Mouse (Mus musculus): ENCODE measurements around the gene Rgs7bp.
"Not testable (repeated sequence)": the region's sequence is repeated elsewhere in the genome, so short reads cannot be mapped to it uniquely, and the experiment has no call there.

The Rgs7bp gene

DNA sequence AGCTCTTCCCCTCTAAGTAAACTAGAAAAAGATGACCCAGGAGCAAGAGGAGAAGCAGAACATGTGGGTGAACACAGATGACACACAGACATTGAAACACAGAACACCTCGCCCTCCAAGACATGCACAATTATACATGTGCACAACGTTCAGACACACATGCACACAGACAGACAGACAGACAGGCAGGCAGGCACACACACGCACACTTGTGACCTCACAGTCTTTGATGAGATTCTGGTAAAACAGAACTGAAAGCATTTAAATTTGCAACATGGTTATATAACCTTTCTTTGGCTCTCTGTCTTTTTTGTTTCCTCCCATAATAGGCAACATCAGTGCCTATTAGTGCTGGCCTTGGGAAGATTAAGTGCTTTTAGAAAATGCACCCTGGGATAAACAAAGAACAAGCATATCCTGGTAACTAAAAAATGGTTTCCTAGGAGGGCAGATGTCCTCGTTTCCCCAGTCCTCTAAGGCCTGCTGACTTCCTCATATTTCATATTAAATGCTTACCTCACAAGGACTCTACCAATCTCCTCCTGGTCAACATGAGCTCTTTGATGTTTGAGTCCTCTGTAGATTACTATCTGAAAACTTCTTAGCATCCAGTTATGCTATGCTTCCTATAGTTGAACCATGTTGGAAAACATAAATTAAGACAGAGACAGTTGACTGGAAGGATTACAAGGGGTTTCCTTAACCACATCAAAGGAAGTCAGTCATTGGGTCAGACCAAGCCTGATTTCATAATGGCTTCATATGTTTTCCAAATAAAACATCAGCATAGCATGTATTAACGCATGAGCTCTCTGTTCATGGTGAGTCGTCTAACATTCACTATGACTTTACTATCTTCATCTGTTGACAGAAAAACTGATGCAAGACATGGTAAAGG lies 122.8 kb downstream of the Rgs7bp start:
- DNase-seq: no peak

DNA sequence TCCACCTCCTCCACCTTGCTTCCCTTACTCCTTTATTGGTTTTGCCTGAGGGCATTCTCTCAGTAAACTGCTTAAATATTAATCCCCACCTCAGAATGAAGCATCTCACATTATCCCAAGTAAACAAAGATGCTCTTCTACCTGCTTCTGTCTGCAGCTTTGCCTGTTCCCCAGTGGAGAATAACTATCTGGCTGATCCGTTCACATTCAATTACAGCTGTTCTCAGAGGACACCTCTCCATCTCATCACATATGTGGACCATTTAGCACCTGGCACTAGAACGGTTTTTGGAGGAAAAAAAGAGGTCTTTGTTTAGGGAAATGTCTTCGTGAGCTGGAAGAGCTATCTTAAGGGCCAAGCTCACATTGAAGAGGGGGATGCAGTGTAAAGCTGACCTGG lies 123.9 kb downstream of the Rgs7bp start:
- DNase-seq: no peak

DNA sequence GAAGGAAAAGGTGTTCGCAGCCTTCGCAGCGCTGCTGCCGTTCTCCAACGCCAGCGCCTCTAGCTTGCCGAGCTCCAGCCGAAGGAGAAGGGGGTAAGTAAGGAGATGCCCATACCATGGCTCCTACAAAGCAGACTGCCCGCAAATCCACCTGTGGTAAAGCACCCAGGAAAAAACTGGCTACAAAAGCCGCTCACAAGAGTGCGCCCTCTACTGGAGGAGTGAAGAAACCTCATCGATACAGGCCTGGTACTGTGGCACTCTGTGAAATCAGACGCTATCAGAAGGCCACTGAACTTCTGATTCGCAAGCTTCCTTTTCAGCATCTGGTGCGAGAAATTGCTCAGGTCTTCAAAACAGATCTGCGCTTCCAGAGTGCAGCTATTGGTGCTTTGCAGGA lies 136.1 kb downstream of the Rgs7bp start:
- no peak for DNase-seq

DNA sequence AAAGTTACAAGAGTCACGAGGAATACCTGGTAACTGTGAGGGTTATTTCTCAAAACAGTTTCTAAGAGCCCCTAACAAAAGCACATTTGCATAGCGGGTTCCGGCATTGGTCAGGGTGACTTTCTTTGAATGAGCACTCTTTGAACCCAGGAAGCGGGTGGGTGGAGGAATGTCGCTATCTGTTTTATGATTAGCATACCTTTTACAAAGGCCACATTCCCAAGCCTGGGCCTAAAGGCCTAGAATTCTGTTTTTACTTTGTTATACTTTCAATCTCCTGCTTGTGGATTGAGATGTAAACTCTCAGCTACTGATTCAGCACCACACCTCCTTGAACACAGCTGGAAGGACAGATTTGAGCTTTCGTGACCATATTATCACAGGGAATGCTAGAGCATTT lies 138.0 kb downstream of the Rgs7bp start:
- DNase-seq: not testable (repeated sequence)

DNA sequence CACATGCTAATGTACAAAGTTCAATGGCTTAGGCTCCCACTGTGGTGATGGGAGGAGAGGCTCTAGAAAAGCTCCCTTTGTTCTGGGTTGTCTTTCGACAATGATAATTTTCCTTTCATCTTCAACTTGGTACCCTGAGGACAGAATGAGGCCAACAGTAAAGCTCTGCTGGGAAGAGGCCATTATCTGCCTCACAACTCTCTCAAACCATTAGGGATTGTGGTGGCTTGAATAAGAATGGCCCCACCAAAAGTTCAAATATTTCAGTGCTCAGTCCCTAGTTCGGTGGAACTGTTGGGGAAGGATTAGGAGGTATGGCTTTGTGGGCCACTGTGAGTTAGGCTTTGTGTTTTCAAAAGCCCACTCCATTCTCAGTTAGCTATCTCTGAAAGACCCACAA lies 138.6 kb downstream of the Rgs7bp start:
- no peak for DNase-seq

DNA sequence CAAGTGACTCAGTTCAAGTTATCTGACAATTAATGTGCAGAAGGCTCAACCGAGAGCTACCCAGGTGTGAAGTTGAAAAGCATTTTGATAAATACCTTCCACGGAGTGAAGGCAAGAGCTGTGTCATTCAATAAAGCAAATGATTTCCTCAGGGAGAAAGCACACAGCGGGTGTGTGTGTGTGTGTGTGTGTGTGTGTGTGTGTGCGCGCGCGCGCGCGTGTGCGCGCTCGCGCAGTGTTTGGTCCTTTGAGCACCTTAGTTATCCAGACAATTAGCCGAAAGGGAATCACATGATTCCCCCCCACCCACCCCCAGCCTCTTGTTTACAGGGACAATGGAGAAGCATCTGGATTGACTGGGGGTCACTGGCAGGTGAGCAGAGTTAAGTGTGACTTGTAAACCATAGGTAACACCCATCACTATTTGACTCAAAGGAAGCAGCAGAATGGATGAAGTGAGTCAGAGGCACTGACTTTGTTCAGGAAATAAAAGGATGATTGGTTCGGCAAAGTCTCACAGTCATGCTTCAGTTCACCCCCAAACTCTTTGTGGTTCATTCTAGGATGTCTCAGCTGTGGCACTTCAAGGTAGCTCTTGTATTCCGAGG lies 140.3 kb downstream of the Rgs7bp start:
- no peak for DNase-seq

DNA sequence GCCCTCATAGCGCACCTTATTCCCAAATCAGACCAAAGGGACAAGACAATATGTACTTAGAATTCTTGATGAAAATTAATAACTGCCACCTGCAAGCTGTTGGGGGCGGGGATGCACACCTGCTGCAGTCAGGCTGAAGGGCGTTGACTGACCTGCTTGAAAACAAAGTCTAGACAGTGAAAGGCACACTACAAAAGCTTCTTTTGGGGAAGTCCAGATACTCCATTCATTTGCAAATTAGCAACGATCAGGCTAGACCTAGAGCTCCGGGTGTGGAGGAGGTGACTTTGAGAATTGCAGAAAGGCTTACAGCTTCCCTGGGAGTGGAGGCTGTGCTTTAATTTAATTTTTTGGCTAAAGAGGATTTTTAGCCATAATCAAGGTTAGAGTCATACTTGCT lies 143.1 kb downstream of the Rgs7bp start:
- DNase-seq: not testable (repeated sequence)

DNA sequence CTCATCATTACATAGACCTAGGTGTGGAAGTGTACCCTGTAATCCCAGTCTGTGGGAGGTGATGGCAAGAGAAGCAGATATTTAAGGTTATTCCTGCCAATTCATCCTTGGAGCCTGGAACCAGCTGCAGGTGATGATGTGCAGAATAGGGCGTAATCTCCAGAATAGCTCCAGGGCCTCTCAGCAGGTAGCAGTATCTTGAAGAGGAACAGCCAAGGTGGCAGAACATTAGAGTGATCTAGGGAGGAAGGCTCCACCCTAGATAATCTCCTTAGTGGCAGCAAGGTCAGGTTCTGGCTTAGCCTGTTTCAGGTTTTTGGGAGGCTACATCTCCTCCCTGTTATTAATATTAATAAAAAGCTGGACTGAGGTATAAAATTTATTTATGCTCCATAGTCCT lies 143.7 kb downstream of the Rgs7bp start:
- not testable (repeated sequence) for DNase-seq

DNA sequence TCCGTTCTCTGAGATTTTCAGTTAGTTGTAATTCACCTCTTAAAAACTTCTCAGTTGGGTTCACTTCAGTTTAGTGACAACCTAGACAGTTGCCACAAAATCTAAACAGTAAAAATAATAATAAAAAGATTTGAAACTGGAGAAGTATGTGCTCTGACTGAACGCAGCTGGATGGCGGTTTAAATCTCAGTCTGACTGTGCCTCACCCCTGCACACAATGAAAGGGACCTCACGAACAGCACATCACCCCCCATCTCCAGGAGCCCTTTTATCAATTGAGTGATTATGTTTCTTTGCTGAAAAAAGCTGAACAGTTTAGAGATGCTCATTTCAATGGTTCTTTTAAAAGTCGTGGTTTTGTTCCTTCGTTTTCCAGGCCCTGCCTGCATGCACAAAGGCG lies 146.0 kb downstream of the Rgs7bp start:
- DNase-seq: peak; percentile 29

Data from kidney, postnatal 10 days (tissue).